In genomic region chr4:57153068-57153835, GRCm38 (mm10) we compare ENCODE assay signal across 8 mouse cellular contexts. TPM values are rescaled to one million over a fixed set of nuclear protein-coding genes. Genes with fewer than 3 reads are reported as not detected.
DNase-seq lines count a peak whose midpoint lies in the region; ATAC-seq lines count a peak whose summit lies in the region.

No protein-coding gene starts in this region.

- no peak overlapping the region for H3K27ac ChIP-seq in hindbrain, embryonic 12.5 days

- DNase-seq in 3134 (ENCODE audit: extremely low read depth, insufficient read length, low spot score) (peak; percentile 84), ZHBTc4 (ENCODE audit: low read depth, low spot score) (peak; percentile 37)
- DNase-seq in forelimb bud, embryonic 11.5 days (ENCODE audit: low read depth, low spot score) = peak; percentile 55
- DNase-seq in lung, postnatal 36 days = peak; percentile 66
- DNase-seq in left cerebral cortex, postnatal 10 days (ENCODE audit: extremely low spot score in 1 of 2, low spot score in 2 of 2) = no peak
- no peak for DNase-seq in cerebellum, adult 9-10 months
- DNase-seq in layer of hippocampus, postnatal 36 days = no peak

- no peak overlapping the region for H3K4me3 ChIP-seq in hindbrain, embryonic 12.5 days

- intact Hi-C loops in left cerebral cortex, postnatal 10 days (cut with DNase I) = no loop called here

- no peaks in the 10 kb centered on the region for H3K36me3 ChIP-seq in hindbrain, embryonic 12.5 days

- H3K4me1 ChIP-seq in hindbrain, embryonic 12.5 days = peaks cover 11% of the 10 kb centered on the region

- H3K9me3 ChIP-seq in hindbrain, embryonic 12.5 days (replicated peaks) = no peaks in the 10 kb centered on the region

- H3K9ac ChIP-seq in hindbrain, embryonic 12.5 days = 0 out of 2 replicates have a peak overlapping the region, but pooled peaks have one; percentile 27

- H3K27me3 ChIP-seq in hindbrain, embryonic 12.5 days = no peaks in the 10 kb centered on the region; the same call in 1 of the 2 replicates

- peak overlapping the region; percentile 30 for H3K4me2 ChIP-seq in hindbrain, embryonic 12.5 days (replicated peaks)

- peak; percentile 79 for ATAC-seq in hindbrain, embryonic 12.5 days (ENCODE audit: low FRiP score)

- WGBS in hindbrain, embryonic 12.5 days = 4% methylated on average over 9 of the region's 9 CpGs

RNA-seq across cellular contexts. Expression of gene Epb41l4b, which starts 10.0 kb away (rescaled TPM):
- 1.5 and 2.0 TPM in 2 replicates for polyA plus RNA-seq in hindbrain, embryonic 12.5 days (2016; fragmentation: Nextera tagmentation; extraction: Ambion mirVana)
- 10 to 100 TPM; 12.1 to 15.0 TPM for total RNA-seq in left cerebral cortex, postnatal 10 days (2021)
- total RNA-seq in layer of hippocampus, postnatal 36 days (2021) = 10 to 100 TPM; 20.4 to 23.5 TPM

Comparison
In these comparisons a context has a peak if more than half of its experiments do, and no peak if none do; other contexts are left out.
1. DNase-seq: peak in 3134 (single experiment), ZHBTc4 (single experiment), forelimb bud, embryonic 11.5 days (single experiment) and lung, postnatal 36 days (single experiment); none in left cerebral cortex, postnatal 10 days (0 of 2), cerebellum, adult 9-10 months (single experiment) and layer of hippocampus, postnatal 36 days (0 of 2).